Mouse (Mus musculus): ENCODE measurements around the gene Zfp414. TPM values are rescaled to one million over a fixed set of nuclear protein-coding genes. Genes with fewer than 3 reads are reported as not detected.
"Not testable (repeated sequence)": the region's sequence is repeated elsewhere in the genome, so short reads cannot be mapped to it uniquely, and the experiment has no call there.

The Zfp414 gene
- 135 and 166 TPM in 2 replicates for polyA plus RNA-seq (2012; ENCODE audit: insufficient read depth, low replicate concordance)

- H3K36me3 ChIP-seq (replicated peaks; ENCODE audit: low read length), result peaks cover 38% of the 10 kb centered on the region
- H3K4me3 ChIP-seq (replicated peaks), result peak within 1 kb of the TSS; percentile 100
- H3K4me1 ChIP-seq, result peaks cover 40% of the 10 kb centered on the region
- TF ChIP-seq FLI1 (IDR thresholded peaks at IDR 0.05; ENCODE audit: low read length), result no peak
- no peak for TF ChIP-seq GATA1 (IDR thresholded peaks at IDR 0.05; ENCODE audit: borderline replicate concordance, low read length)
- H3K9me3 ChIP-seq, result no peaks in the 10 kb centered on the region
- no peaks in the 10 kb centered on the region for H3K27me3 ChIP-seq (replicated peaks)
Observed at GRCm38 (mm10) chr17:33628621-33629486, at the start of gene Zfp414. Gene Zfp414, plus strand, starts transcription at chr17:33629090.

DNA sequence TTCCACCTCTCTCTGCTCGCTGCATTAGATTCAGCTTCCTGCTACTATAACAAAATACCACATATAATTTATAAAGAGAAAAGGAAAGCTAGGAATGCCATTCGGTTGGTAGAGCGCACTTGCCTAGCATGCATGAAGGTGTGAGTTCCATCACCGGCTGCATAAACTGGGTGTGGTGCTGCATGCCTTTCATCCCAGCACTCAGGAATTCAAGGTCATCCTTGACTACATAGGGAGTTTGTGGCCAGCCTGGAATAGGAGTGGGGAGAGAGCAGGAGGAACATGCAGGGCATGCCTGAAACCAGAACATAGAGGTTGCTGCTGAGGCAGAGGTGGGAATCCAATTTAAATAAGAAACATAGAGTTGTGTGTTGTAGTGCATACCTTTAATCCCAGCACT is 44.8 kb upstream of the Zfp414 start:
- peaks cover 26% of the 10 kb centered on the region for H3K36me3 ChIP-seq (replicated peaks; ENCODE audit: low read length)
- H3K27me3 ChIP-seq (replicated peaks), result peaks cover 15% of the 10 kb centered on the region
- no peaks in the 10 kb centered on the region for H3K4me1 ChIP-seq
- H3K9me3 ChIP-seq, result no peaks in the 10 kb centered on the region
- TF ChIP-seq GATA1 (IDR thresholded peaks at IDR 0.05; ENCODE audit: borderline replicate concordance, low read length) (no peak), FLI1 (IDR thresholded peaks at IDR 0.05; ENCODE audit: low read length) (no peak)
- H3K4me3 ChIP-seq (replicated peaks), result no peak overlapping the region

GRCm38 (mm10) chr17:33586011-33586410 is 42.9 kb upstream of the Zfp414 start:
- no peak for TF ChIP-seq GATA1 (IDR thresholded peaks at IDR 0.05; ENCODE audit: borderline replicate concordance, low read length)
- no peak for TF ChIP-seq FLI1 (IDR thresholded peaks at IDR 0.05; ENCODE audit: low read length)
- Histone ChIP-seq H3K4me3 (replicated peaks) (no peak overlapping the region), H3K27me3 (replicated peaks) (peaks cover 15% of the 10 kb centered on the region), H3K36me3 (replicated peaks; ENCODE audit: low read length) (peaks cover 27% of the 10 kb centered on the region), H3K9me3 (no peaks in the 10 kb centered on the region), H3K4me1 (peaks cover 5% of the 10 kb centered on the region)

- Histone ChIP-seq H3K27me3 (replicated peaks) (peaks cover 4% of the 10 kb centered on the region), H3K4me3 (replicated peaks) (no peak overlapping the region), H3K4me1 (no peaks in the 10 kb centered on the region; the same call in 1 of the 2 replicates), H3K36me3 (replicated peaks; ENCODE audit: low read length) (peaks cover 37% of the 10 kb centered on the region), H3K9me3 (peaks cover 15% of the 10 kb centered on the region)
- no peak for TF ChIP-seq GATA1 (IDR thresholded peaks at IDR 0.05; ENCODE audit: borderline replicate concordance, low read length)
- TF ChIP-seq FLI1 (IDR thresholded peaks at IDR 0.05; ENCODE audit: low read length), result no peak
Observed at GRCm38 (mm10) chr17:33597271-33597670, 31.6 kb upstream of the Zfp414 start.

DNA sequence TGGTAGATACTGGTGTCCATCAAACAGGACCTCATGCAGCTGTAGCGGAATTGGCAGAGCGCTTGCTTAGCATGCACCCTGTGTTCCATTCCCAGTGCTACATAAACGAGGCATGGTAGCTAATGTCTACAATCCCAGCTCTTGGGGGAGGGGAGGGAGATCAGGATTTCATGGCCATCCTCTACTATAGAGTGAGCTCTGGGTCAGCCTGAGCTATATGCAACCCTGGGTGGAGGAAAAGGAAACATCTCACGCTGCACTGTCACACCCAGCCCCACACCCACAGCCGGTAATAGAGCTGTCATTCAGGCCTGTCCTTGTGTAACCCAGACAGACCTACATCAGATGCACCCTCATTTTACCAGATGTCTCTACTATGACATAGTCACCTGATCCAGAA is 30.4 kb upstream of the Zfp414 start:
- H3K4me3 ChIP-seq (replicated peaks), result no peak overlapping the region
- no peak for TF ChIP-seq FLI1 (IDR thresholded peaks at IDR 0.05; ENCODE audit: low read length)
- no peak for TF ChIP-seq GATA1 (IDR thresholded peaks at IDR 0.05; ENCODE audit: borderline replicate concordance, low read length)
- peaks cover 33% of the 10 kb centered on the region for H3K36me3 ChIP-seq (replicated peaks; ENCODE audit: low read length)
- peaks cover 15% of the 10 kb centered on the region for H3K9me3 ChIP-seq
- no peaks in the 10 kb centered on the region; the same call in 1 of the 2 replicates for H3K4me1 ChIP-seq
- no peaks in the 10 kb centered on the region for H3K27me3 ChIP-seq (replicated peaks)

DNA sequence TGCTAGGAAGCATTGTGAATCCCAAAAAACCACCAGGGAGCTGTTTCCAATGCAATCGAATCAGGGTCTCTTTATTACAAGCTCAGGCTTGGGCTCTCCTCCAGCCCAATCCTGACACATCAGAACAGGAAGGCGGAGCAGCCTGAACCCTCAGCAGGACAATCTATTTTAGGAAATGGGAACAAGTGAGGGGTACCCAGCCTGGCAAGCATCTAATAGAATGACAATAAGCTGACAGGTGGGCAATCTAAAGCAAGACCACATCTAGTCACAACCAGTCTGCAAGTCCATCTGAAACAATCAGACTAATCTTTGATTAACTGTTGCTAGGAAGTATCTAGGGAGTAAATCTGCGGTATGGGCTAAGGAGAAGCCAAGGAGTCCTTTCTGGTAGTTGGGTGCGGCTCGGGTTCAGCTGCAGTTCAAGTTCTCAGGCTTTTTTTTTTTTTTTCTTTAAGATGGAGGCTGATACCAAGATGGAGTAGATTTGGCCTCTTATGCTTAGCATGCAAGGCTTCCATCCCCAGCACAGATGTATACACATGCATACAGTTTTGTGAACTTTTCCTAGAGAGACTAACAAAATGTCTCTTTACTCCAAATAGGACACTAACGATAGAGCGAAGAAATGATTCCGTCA is 28.9 kb upstream of the Zfp414 start:
- H3K4me1 ChIP-seq, result peaks cover 9% of the 10 kb centered on the region
- TF ChIP-seq FLI1 (IDR thresholded peaks at IDR 0.05; ENCODE audit: low read length) (no peak), GATA1 (IDR thresholded peaks at IDR 0.05; ENCODE audit: borderline replicate concordance, low read length) (no peak)
- peaks cover 23% of the 10 kb centered on the region for H3K9me3 ChIP-seq
- H3K36me3 ChIP-seq (replicated peaks; ENCODE audit: low read length), result peaks cover 37% of the 10 kb centered on the region
- no peaks in the 10 kb centered on the region for H3K27me3 ChIP-seq (replicated peaks)
- no peak overlapping the region for H3K4me3 ChIP-seq (replicated peaks)

DNA sequence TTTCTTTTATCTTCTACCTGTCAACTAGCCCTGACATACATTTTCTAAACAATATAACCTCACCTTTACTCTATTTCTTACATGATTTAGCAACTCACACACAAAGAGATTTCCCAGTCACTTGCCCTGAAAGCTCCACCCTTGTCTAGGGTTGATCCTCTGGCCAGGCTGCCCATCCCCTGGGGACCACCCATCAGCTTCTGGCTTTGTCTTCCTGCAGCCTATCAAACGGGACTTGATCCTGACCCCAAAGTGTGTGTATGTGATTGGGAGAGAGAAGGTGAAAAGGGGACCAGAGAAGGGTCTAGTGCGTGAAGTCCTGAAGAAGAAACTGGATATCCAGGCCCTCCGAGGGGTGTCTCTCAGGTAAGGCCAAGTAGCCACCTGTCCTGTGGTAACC is 28.1 kb upstream of the Zfp414 start:
- no peaks in the 10 kb centered on the region for H3K27me3 ChIP-seq (replicated peaks)
- peaks cover 15% of the 10 kb centered on the region for H3K4me1 ChIP-seq
- peaks cover 41% of the 10 kb centered on the region for H3K36me3 ChIP-seq (replicated peaks; ENCODE audit: low read length)
- peaks cover 26% of the 10 kb centered on the region for H3K9me3 ChIP-seq
- TF ChIP-seq GATA1 (IDR thresholded peaks at IDR 0.05; ENCODE audit: borderline replicate concordance, low read length), result no peak
- no peak for TF ChIP-seq FLI1 (IDR thresholded peaks at IDR 0.05; ENCODE audit: low read length)
- H3K4me3 ChIP-seq (replicated peaks), result no peak overlapping the region

GRCm38 (mm10) chr17:33601947-33602346 is 26.9 kb upstream of the Zfp414 start:
- TF ChIP-seq FLI1 (IDR thresholded peaks at IDR 0.05; ENCODE audit: low read length), result no peak
- no peak for TF ChIP-seq GATA1 (IDR thresholded peaks at IDR 0.05; ENCODE audit: borderline replicate concordance, low read length)
- no peak overlapping the region for H3K4me3 ChIP-seq (replicated peaks)
- no peaks in the 10 kb centered on the region for H3K27me3 ChIP-seq (replicated peaks)
- peaks cover 41% of the 10 kb centered on the region for H3K36me3 ChIP-seq (replicated peaks; ENCODE audit: low read length)
- H3K4me1 ChIP-seq, result peaks cover 26% of the 10 kb centered on the region
- H3K9me3 ChIP-seq, result peaks cover 26% of the 10 kb centered on the region

GRCm38 (mm10) chr17:33607273-33607672 is 21.6 kb upstream of the Zfp414 start:
- Histone ChIP-seq H3K27me3 (replicated peaks) (no peaks in the 10 kb centered on the region), H3K4me1 (peaks cover 52% of the 10 kb centered on the region), H3K36me3 (replicated peaks; ENCODE audit: low read length) (peaks cover 15% of the 10 kb centered on the region), H3K4me3 (replicated peaks) (peak overlapping the region; percentile 71), H3K9me3 (peaks cover 11% of the 10 kb centered on the region)
- TF ChIP-seq GATA1 (IDR thresholded peaks at IDR 0.05; ENCODE audit: borderline replicate concordance, low read length), result no peak
- no peak for TF ChIP-seq FLI1 (IDR thresholded peaks at IDR 0.05; ENCODE audit: low read length)

- H3K4me3 ChIP-seq (replicated peaks), result no peak overlapping the region
- peaks cover 42% of the 10 kb centered on the region for H3K4me1 ChIP-seq
- TF ChIP-seq GATA1 (IDR thresholded peaks at IDR 0.05; ENCODE audit: borderline replicate concordance, low read length), result no peak
- TF ChIP-seq FLI1 (IDR thresholded peaks at IDR 0.05; ENCODE audit: low read length), result no peak
- peaks cover 12% of the 10 kb centered on the region for H3K36me3 ChIP-seq (replicated peaks; ENCODE audit: low read length)
- H3K9me3 ChIP-seq, result peaks cover 12% of the 10 kb centered on the region
- no peaks in the 10 kb centered on the region for H3K27me3 ChIP-seq (replicated peaks)
Observed at GRCm38 (mm10) chr17:33610548-33610947, 18.3 kb upstream of the Zfp414 start.

DNA sequence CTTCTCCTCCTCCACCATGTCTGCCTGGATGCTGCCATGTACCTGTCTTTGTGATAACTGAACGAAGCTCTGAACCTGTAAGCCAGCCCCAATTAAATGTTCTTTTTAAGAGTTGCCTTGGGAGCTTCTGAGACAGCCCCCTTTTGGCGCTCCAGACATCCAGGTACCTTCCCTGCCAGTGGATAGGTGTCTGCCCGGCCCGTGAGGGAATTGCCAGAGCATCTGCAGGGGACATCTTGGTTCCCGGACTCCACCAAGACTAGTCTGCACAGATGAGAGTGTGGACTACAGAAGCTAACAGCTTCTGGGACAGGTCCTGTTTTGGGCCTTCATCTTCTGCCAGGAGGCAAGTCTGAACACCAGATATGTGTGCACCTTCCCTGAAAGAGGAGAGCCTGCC is 15.2 kb upstream of the Zfp414 start:
- not testable (repeated sequence) for H3K4me3 ChIP-seq (replicated peaks); H3K27me3 ChIP-seq (replicated peaks)
- Histone ChIP-seq H3K9me3 (peaks cover 12% of the 10 kb centered on the region), H3K36me3 (replicated peaks; ENCODE audit: low read length) (peaks cover 10% of the 10 kb centered on the region), H3K4me1 (peaks cover 14% of the 10 kb centered on the region)
